Mouse (Mus musculus): Measurements from ENCODE around the gene Gm42688. TPM values are rescaled to one million over a fixed set of nuclear protein-coding genes. Genes with fewer than 3 reads are reported as not detected.

Gene Gm42688
- polyA plus RNA-seq (2015; fragmentation: Nextera tagmentation; extraction: Ambion mirVana) = 2.7 and 2.9 TPM in 2 replicates

DNA sequence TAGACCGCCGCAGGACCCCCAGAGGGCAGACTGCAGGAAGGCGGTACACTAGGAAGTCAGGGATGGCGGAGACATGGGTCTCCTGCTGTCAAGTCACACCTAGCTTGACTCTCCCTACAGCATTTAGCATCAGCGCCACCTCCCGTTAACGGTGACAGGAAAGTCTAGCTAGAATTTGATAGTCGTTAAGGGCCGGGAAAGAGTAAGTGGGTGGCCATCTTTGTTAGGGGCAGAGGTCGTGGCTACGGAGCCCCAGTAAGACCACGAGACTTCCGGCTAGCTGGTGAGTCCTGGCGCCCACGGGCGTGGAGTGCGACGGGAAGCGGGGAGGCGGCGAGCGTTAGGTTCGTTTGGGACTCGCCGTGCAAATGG is at the start of gene Gm42688, which contains the start of gene Ccdc142:
Gene Gm42688, plus strand, starts transcription at position 302 of the 372 bp plus-strand sequence.
Gene Ccdc142, plus strand, starts transcription at position 286 of the 372 bp plus-strand sequence.
- no peaks in the 10 kb centered on the region for H3K9me3 ChIP-seq (replicated peaks; ENCODE audit: low read length)
- H3K4me1 ChIP-seq (replicated peaks; ENCODE audit: insufficient read depth, low read length) = peaks cover 19% of the 10 kb centered on the region
- ATAC-seq (replicated peaks; ENCODE audit: low FRiP score, low read depth) (peak; percentile 88), DNase-seq (ENCODE audit: low spot score) (peak; percentile 96)
- H3K27me3 ChIP-seq (ENCODE audit: insufficient read depth, low read length) = no peaks in the 10 kb centered on the region
- peak within 1 kb of the TSS; percentile 71 for H3K4me3 ChIP-seq (replicated peaks; ENCODE audit: low read depth, low read length)
- H3K27ac ChIP-seq = peak within 1 kb of the TSS; percentile 83
- peak within 1 kb of the TSS; percentile 81 for H3K4me2 ChIP-seq (ENCODE audit: low read length)
- peak; percentile 74 for TF ChIP-seq CTCF (IDR thresholded peaks at IDR 0.05; ENCODE audit: low read depth)
- no peaks in the 10 kb centered on the region for H3K36me3 ChIP-seq (ENCODE audit: insufficient read depth, low read length)
- H3K9ac ChIP-seq (ENCODE audit: low read depth, low read length) = peak within 1 kb of the TSS; percentile 81
- under 1% methylated on average over 25 of the region's 25 CpGs for WGBS

DNA sequence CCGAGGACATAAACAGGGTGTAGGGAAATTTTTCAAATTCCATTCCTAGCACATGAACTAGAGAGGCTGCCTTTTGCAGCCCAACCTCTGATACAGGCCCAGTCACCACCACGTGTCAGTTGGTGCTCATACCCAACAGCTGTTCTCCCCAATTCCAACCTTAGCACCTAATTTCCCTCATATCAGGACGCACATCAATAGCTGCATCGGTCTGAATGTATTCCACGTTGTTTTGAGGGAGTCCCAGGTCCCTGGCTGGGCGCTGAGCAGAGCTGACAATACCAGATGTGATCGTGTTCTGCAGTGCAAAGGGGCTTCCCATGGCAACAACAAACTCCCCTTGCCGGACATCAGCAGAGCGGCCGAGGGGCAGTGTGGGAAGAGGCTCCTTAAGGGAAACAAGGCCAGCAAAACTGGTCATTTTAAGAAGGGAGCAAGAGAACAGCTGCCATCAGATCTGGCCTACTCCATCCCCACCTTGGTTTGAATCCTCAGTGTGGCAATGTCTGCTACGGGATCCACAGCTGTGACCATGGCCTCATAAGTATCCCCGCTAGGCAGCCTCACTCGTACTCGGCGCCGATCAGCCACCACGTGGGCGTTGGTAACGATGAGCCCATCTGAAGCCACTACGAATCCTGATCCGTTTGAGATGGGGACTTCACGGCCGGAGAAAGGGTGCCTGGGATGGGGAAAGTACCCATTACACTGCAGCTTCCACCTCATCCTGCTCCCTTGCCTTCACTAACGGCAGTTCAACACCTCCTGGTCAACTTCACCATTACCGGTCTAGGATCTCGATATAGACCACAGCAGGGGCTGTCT is 48.1 kb upstream of the Gm42688 start:
- Histone ChIP-seq H3K9me3 (replicated peaks; ENCODE audit: low read length) (no peaks in the 10 kb centered on the region), H3K9ac (ENCODE audit: low read depth, low read length) (peak overlapping the region; percentile 93), H3K27ac (peak overlapping the region; percentile 93), H3K4me3 (replicated peaks; ENCODE audit: low read depth, low read length) (peak overlapping the region; percentile 85), H3K4me1 (replicated peaks; ENCODE audit: insufficient read depth, low read length) (peaks cover 20% of the 10 kb centered on the region), H3K4me2 (ENCODE audit: low read length) (peak overlapping the region; percentile 88), H3K36me3 (ENCODE audit: insufficient read depth, low read length) (peaks cover 10% of the 10 kb centered on the region; the same call in 1 of the 2 replicates), H3K27me3 (ENCODE audit: insufficient read depth, low read length) (no peaks in the 10 kb centered on the region)
- ATAC-seq (replicated peaks; ENCODE audit: low FRiP score, low read depth) (no peak), DNase-seq (ENCODE audit: low spot score) (peak; percentile 85)
- TF ChIP-seq CTCF (IDR thresholded peaks at IDR 0.05; ENCODE audit: low read depth) = no peak
- WGBS = 1% methylated on average over 26 of the region's 26 CpGs

DNA sequence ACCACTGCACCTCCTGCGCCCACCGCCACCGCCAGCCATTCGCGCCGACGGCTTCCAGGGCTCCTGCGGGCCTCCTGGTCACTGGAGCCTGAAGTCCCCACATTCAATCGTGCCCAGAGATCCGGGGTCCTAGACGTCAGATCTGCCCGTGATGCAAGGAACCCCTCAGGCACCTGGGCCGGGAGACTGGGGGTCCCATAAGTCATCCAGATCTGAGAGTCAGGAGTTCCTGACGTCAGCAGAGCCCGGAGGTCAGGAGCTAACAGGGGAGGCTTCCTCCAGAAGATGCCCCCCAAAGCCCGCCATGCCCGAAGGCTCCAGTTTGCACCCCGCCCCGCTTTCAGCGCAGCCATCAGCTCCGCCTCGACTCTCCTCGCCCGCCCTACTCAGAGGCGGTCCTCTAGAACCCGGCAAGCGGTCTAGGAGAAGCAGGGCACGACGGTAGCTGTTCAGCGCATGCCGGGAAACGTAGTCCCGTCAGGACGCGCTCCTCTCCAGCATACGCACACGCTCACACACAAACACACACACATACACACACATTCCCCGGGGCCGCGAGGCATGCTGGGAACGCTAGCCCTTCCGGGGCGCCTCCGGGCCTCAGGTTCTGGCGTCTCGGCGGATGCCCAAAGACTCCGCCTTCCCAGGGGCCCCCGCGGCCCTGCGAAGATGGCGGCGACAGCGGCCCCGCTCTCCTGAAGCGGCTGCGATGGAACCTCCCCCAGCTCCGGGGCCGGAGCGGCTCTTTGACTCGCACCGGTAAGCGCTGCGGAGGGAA is 47.2 kb upstream of the Gm42688 start, which contains the start of gene Aup1:
Gene Aup1, plus strand, starts transcription at position 448 of the 778 bp plus-strand sequence.
- ATAC-seq (replicated peaks; ENCODE audit: low FRiP score, low read depth) (peak; percentile 93), DNase-seq (ENCODE audit: low spot score) (peak; percentile 98)
- H3K9me3 ChIP-seq (replicated peaks; ENCODE audit: low read length) = no peaks in the 10 kb centered on the region
- under 1% methylated on average over 62 of the region's 64 CpGs for WGBS
- peaks cover 20% of the 10 kb centered on the region for H3K4me1 ChIP-seq (replicated peaks; ENCODE audit: insufficient read depth, low read length)
- H3K27me3 ChIP-seq (ENCODE audit: insufficient read depth, low read length) = no peaks in the 10 kb centered on the region
- peak within 1 kb of the TSS; percentile 85 for H3K4me3 ChIP-seq (replicated peaks; ENCODE audit: low read depth, low read length)
- H3K27ac ChIP-seq = peak within 1 kb of the TSS; percentile 93
- peak within 1 kb of the TSS; percentile 88 for H3K4me2 ChIP-seq (ENCODE audit: low read length)
- H3K36me3 ChIP-seq (ENCODE audit: insufficient read depth, low read length) = peaks cover 10% of the 10 kb centered on the region; the same call in 1 of the 2 replicates
- no peak for TF ChIP-seq CTCF (IDR thresholded peaks at IDR 0.05; ENCODE audit: low read depth)
- peak within 1 kb of the TSS; percentile 93 for H3K9ac ChIP-seq (ENCODE audit: low read depth, low read length)

DNA sequence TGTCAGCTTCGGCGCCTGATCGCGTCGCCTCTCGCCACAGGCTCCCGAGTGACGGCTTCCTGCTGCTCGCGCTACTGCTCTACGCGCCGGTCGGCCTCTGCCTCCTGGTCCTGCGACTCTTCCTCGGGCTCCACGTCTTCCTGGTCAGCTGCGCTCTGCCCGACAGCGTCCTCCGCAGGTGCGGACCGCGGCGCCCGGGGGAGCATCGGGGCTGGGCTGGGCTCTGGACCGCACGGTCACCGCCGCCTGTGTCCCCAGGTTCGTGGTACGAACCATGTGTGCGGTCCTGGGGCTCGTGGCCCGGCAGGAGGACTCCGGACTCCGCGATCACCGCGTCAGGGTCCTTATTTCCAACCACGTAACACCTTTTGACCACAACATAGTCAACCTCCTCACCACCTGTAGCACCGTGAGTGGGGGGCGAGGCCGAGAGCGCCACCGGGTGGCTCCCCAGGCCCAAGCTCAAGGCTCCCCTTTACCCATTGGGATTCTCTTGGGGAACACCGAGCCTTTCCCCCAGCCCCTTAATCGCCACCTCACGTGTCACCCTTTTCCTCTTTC is 46.5 kb upstream of the Gm42688 start, which contains the start of gene Htra2:
Gene Htra2, minus strand, starts transcription at position 403 of the 561 bp plus-strand sequence.
- 0% methylated on average over 47 of the region's 50 CpGs for WGBS
- Histone ChIP-seq H3K9ac (ENCODE audit: low read depth, low read length) (peak within 1 kb of the TSS; percentile 93), H3K4me3 (replicated peaks; ENCODE audit: low read depth, low read length) (peak within 1 kb of the TSS; percentile 85), H3K36me3 (ENCODE audit: insufficient read depth, low read length) (peaks cover 10% of the 10 kb centered on the region; the same call in 1 of the 2 replicates), H3K9me3 (replicated peaks; ENCODE audit: low read length) (no peaks in the 10 kb centered on the region), H3K27me3 (ENCODE audit: insufficient read depth, low read length) (no peaks in the 10 kb centered on the region), H3K4me2 (ENCODE audit: low read length) (peak within 1 kb of the TSS; percentile 88), H3K27ac (peak within 1 kb of the TSS; percentile 93), H3K4me1 (replicated peaks; ENCODE audit: insufficient read depth, low read length) (peaks cover 20% of the 10 kb centered on the region)
- ATAC-seq (replicated peaks; ENCODE audit: low FRiP score, low read depth) (peak; percentile 18), DNase-seq (ENCODE audit: low spot score) (peak; percentile 45)
- TF ChIP-seq CTCF (IDR thresholded peaks at IDR 0.05; ENCODE audit: low read depth) = peak; percentile 56

DNA sequence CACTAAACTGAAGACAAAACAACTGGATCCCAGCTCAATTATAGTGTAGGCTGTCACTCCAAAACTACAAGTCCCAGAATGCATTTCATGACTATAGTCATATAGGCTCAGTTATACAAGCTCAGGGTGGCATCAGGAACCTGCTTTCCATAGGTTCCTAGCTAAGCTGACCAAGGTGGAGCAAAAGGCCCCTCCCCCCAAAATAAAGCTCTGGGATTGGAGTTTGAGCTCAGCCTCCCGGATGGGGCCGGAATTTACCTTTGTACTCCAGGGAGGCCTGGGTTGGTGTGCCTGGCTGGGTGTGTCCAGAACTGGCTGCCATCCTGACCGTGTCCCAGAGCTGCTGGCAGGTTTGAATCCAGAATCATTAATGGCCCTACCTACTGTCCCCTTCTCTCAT is 43.6 kb upstream of the Gm42688 start, which contains the start of gene Dqx1:
Gene Dqx1, plus strand, starts transcription at position 55 of the 400 bp plus-strand sequence.
- Histone ChIP-seq H3K4me3 (replicated peaks; ENCODE audit: low read depth, low read length) (no peak within 1 kb of the TSS), H3K4me2 (ENCODE audit: low read length) (peak within 1 kb of the TSS; percentile 35; the same call in 1 of the 2 replicates), H3K4me1 (replicated peaks; ENCODE audit: insufficient read depth, low read length) (peaks cover 15% of the 10 kb centered on the region), H3K27ac (peak within 1 kb of the TSS; percentile 72), H3K27me3 (ENCODE audit: insufficient read depth, low read length) (peaks cover 3% of the 10 kb centered on the region; the same call in 1 of the 2 replicates), H3K36me3 (ENCODE audit: insufficient read depth, low read length) (peaks cover 10% of the 10 kb centered on the region; the same call in 1 of the 2 replicates), H3K9me3 (replicated peaks; ENCODE audit: low read length) (no peaks in the 10 kb centered on the region), H3K9ac (ENCODE audit: low read depth, low read length) (peak within 1 kb of the TSS; percentile 35; the same call in 1 of the 2 replicates)
- ATAC-seq (replicated peaks; ENCODE audit: low FRiP score, low read depth) (peak; percentile 34), DNase-seq (ENCODE audit: low spot score) (peak; percentile 43)
- TF ChIP-seq CTCF (IDR thresholded peaks at IDR 0.05; ENCODE audit: low read depth) = no peak
- 37% methylated on average over 3 of the region's 3 CpGs for WGBS
